Mouse (Mus musculus): ENCODE measurements at regions not wholly inside any gene's neighbourhood (a gene's known extent, or its start where the extent isn't known, plus 50 kb on each side); places are given as distances from the start of the nearest gene placed in this dataset.

GRCm38 (mm10) chr1:34379354-34379753 is 60.1 kb downstream of the Ccdc115 start:
- peak; percentile 12 for DNase-seq

- no peak for DNase-seq
Observed at GRCm38 (mm10) chr1:34377836-34378235, 61.6 kb downstream of the Ccdc115 start.

GRCm38 (mm10) chr1:34375440-34375839 is 64.0 kb downstream of the Ccdc115 start:
- DNase-seq, result no peak

DNA sequence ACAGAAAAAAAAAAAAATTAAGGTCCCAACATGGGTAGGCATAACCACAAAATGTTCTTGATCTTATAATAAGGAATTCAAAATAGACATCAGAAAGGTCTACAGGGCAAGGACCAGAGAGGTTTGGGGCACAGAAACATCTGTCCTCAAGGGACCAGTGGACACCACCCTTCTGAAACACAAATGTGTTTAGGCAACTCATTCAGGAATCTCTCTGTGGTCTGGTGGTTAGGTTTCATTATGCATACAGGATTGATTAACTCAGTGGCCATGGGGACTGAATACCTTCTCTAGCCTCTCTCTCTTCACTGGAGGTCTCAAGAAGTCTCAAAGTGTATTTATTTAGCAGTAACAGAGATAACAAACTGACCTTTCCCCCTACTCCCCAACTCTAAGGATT is 67.8 kb downstream of the Ccdc115 start:
- no peak for DNase-seq

Data from cerebellum, adult 9-11 months (tissue).